Mouse (Mus musculus): ENCODE data around the gene Lig3.
"Not testable (repeated sequence)": the region's sequence is repeated elsewhere in the genome, so short reads cannot be mapped to it uniquely, and the experiment has no call there.

Lig3 gene

GRCm38 (mm10) chr11:82831008-82831893, 50.3 kb downstream of the Lig3 start:
- no peak for DNase-seq (ENCODE audit: low spot score in 2 of 2)

- DNase-seq (ENCODE audit: low spot score in 2 of 2) = not testable (repeated sequence)
These were observed 51.5 kb downstream of the Lig3 start for GRCm38 (mm10) chr11:82832402-82832801.

GRCm38 (mm10) chr11:82833929-82834328, 53.0 kb downstream of the Lig3 start:
- DNase-seq (ENCODE audit: low spot score in 2 of 2) = no peak

GRCm38 (mm10) chr11:82834359-82834758, 53.5 kb downstream of the Lig3 start:
- not testable (repeated sequence) for DNase-seq (ENCODE audit: low spot score in 2 of 2)

GRCm38 (mm10) chr11:82835616-82836432, 54.9 kb downstream of the Lig3 start:
- DNase-seq (ENCODE audit: low spot score in 2 of 2) = no peak

- DNase-seq (ENCODE audit: low spot score in 2 of 2) = no peak
These were observed 56.3 kb downstream of the Lig3 start for GRCm38 (mm10) chr11:82837192-82837591.

- no peak for DNase-seq (ENCODE audit: low spot score in 2 of 2)
These were observed 56.9 kb downstream of the Lig3 start for GRCm38 (mm10) chr11:82837848-82838247.

- no peak for DNase-seq (ENCODE audit: low spot score in 2 of 2)
These were observed 57.6 kb downstream of the Lig3 start for GRCm38 (mm10) chr11:82838511-82838910.

- peak; percentile 56 for DNase-seq (ENCODE audit: low spot score in 2 of 2)
These were observed 64.0 kb downstream of the Lig3 start for GRCm38 (mm10) chr11:82844771-82845414.

GRCm38 (mm10) chr11:82845415-82846078, 64.6 kb downstream of the Lig3 start:
- DNase-seq (ENCODE audit: low spot score in 2 of 2) = peak; percentile 77 to 86

- peak in 1 of 2 experiments; percentile 75 for DNase-seq (ENCODE audit: low spot score in 2 of 2)
These were observed 65.2 kb downstream of the Lig3 start for GRCm38 (mm10) chr11:82846079-82846436.

- DNase-seq (ENCODE audit: low spot score in 2 of 2) = peak in 1 of 2 experiments; percentile 32
These were observed 66.0 kb downstream of the Lig3 start for GRCm38 (mm10) chr11:82846938-82847337.

- DNase-seq (ENCODE audit: low spot score in 2 of 2) = peak; percentile 48 to 67
These were observed 66.7 kb downstream of the Lig3 start for GRCm38 (mm10) chr11:82847571-82848000.

- no peak for DNase-seq (ENCODE audit: low spot score in 2 of 2)
These were observed 69.4 kb downstream of the Lig3 start for GRCm38 (mm10) chr11:82850259-82850658.

- no peak for DNase-seq (ENCODE audit: low spot score in 2 of 2)
These were observed 71.2 kb downstream of the Lig3 start for GRCm38 (mm10) chr11:82852115-82852514.

GRCm38 (mm10) chr11:82852540-82852939, 71.6 kb downstream of the Lig3 start:
- DNase-seq (ENCODE audit: low spot score in 2 of 2) = no peak

- DNase-seq (ENCODE audit: low spot score in 2 of 2) = no peak
These were observed 72.0 kb downstream of the Lig3 start for GRCm38 (mm10) chr11:82852958-82853357.

Measured in spleen, postnatal 10 days (tissue).